Mouse (Mus musculus) embryo, embryonic 10.5 days (tissue): ENCODE measurements around the gene Pcdh19.
"Not testable (repeated sequence)": the region's sequence is repeated elsewhere in the genome, so short reads cannot be mapped to it uniquely, and the experiment has no call there.

Experiments used
- DNase-seq: peaks from one replicate; pipeline ENCODE4 v3.0.0-alpha.2; 2015; ENCODE audit warnings: low spot score

Pcdh19 gene

GRCm38 (mm10) chrX:133688840-133689239 is at the start of gene Pcdh19:
Pcdh19 (minus strand) TSS chrX:133688987.
- peak; percentile 81 for DNase-seq

GRCm38 (mm10) chrX:133735871-133736270 is 47.1 kb upstream of the Pcdh19 start:
- no peak for DNase-seq

GRCm38 (mm10) chrX:133734984-133735383 is 46.2 kb upstream of the Pcdh19 start:
- DNase-seq: peak; percentile 50

DNA sequence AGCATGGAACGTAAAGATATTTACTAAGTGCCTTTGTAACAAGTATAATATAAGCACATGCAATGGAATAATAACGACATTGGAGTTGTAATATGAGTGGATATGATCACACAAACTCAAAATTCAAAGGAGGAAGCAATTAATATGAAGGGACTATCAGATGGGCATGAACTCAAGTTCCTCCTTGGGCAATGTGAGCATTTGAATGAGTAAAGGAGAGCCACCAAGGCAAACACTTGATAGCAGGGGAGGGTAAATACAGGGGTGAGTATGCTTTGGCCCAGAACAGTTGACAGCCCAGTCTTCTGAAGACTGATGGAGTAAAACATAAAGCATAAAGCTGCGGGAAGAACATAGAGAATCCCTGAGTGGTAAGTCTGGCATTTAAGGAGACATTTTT is 32.7 kb upstream of the Pcdh19 start:
- no peak for DNase-seq

- no peak for DNase-seq
Observed at GRCm38 (mm10) chrX:133710621-133711020, 21.8 kb upstream of the Pcdh19 start.

DNA sequence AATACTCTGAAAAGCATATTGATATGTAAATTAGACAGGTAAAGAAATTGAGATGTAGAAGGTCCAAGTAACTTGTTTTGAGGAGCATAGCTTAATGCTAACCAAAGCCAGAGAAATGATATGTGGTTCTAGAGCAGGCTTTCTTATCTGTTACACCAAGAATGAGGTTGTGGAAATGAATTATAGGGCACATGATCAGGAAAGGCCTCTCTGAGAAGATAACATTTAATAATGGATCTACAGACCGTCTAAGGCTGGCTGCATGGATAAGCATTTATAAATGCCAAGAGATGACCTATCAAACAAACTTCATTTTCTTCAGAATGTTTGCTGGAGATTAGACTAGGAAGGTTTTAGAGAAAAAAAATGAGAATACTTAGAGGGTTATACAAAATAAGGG is 14.1 kb upstream of the Pcdh19 start:
- DNase-seq: no peak

GRCm38 (mm10) chrX:133697871-133698270 is 9.1 kb upstream of the Pcdh19 start:
- DNase-seq: not testable (repeated sequence)

DNA sequence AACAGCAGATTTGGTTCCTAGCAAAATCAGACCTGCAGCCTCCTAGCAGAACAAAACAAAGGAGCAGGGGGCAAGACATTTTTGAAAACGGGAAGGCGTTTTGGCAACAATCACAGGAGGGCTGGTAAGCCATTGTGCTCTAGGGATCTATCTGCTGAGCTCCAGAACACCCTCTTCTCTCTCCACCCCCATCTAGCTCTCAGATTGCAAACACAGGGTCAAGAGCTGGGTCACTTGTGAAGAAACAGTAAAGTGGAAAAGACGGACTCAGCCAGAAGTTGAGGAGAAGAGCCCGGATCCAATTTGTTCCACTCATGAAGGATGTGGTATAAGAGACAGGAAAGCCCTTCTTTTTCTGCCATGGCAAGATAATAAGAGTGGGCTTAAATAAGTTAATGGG is 7.7 kb upstream of the Pcdh19 start:
- no peak for DNase-seq

DNA sequence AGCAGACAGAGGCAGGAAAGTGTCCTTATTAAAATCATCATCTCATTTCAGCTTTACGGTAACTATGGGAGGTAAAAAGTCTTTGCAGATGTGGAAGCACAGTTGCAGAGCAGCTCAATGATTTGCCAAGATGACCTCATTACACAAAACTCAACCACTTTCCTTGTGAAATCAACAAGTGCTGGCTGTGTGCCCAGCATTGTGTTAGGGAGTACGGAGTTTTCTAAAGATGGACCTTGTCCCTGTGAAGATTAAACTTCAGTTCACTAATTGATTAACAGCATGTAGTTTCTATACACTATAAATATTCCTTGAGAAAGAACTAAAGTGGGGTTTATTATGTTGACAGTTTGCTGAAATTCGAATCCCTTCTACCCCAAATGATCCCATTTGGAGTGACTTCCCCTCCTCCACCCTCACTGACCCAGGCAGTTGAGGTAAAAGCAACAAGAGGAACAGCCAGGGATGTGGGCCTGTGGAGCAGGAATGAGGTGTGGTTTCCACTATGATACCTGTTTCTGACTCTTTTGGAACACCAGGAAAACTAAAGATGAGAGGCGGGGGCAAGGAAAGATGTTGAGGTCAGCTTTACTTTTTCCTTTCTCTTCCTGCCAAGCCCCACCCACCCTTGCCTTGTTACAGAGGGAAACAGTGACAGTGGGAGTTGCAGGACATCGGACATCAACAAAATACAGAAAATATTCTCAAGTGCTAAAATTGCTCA is 4.4 kb upstream of the Pcdh19 start:
- DNase-seq: no peak

DNA sequence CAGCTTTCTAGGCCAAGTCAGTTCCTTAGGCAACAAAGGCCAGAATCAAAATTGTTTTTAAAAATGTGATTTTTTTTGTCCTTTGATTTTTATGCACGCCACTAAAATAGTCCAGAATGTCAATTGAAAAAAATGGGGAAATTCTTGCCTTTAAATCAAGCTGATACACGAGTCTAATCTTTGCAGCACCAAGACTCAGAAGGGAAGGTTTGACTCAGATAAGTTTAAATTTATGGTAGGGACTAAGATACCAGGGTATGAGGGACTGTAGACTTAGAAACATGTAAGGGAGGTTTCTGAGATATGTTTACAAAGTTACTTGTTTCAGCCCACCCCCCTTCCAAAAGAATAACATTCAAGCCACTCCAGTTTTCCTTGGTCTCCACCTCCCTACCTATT is 3.6 kb upstream of the Pcdh19 start:
- no peak for DNase-seq

GRCm38 (mm10) chrX:133691581-133692391 is 3.0 kb upstream of the Pcdh19 start:
- peak; percentile 85 for DNase-seq

GRCm38 (mm10) chrX:133690822-133691221 is 2.0 kb upstream of the Pcdh19 start:
- peak; percentile 19 for DNase-seq

DNA sequence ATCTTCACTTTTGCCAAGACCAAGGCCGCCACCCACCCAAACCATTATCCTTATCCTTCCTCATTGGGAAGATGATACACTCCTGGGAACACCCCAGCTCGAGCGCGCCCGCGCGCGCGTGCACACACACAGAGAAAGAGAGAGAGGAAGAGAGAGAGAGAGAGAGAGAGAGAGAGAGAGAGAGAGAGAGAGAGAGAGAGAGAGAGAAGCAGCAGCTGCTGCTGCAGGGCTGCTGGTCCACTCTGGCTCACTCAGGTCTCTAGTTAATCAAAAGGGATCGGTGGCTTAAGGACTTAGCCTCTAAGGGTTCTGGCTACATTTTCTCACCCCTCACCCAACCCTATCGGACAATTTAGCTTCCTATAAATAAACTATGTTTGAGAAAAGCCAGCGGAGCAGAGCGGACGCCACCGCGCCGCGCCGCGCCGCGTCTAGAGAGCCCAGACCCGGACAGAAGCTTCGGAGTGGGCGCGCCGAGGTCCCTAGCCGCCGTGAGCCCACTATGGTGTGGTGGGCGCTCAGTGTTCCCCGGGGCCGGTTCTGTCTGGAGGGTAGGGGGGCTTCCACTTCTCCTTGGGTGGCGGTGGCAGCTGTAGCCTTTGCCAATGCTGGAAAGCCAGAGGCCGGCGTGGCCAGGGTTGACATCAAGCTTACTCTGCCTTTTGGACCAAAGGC is 926 bp upstream of the Pcdh19 start:
- DNase-seq: peak; percentile 27

DNA sequence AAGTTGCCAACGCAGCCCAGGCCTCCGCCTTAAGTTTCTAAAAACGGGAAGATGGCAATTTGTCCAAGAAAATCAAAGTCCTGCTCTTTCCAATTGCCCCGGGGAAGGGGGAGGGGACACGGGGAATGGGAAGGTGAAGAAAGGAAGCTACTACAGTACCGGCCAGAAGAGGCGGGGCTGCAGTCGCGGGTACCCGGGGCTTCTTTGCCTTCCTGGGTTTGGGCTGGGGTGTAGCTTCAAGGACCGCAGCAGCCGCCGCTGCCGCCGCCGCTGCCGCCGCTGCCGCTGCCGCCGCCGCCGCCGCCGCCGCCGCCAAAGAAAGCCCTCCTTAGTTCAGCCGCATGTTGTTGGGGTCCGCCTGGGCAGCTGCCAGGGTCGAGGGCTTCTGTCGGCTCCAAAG is 631 bp downstream of the Pcdh19 start:
- DNase-seq: peak; percentile 24

DNA sequence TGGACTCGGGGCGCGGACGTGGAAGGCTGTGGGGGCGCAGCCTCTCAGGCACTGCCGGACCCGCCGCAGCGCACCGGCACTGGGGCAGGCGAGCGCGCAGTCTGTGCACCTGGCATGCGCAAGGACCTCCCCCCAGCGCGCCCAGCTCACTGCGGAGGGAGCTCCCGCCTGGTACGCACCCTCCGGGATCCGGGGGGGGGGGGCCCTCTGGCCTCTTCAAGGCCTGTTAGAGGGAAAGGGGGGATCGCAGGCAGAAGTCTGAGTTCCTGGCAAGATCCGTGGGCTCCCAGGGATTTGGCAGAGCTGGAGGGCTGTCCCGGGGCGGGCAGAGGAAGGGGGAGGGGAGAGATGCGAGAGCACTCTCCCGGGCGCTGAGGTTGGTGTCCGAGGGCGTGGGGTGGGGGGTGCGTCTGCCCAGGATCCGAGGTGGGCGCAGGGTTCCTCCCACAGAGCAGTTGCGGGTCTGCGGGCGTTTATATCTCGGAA is 1.1 kb downstream of the Pcdh19 start:
- DNase-seq: peak; percentile 27

DNA sequence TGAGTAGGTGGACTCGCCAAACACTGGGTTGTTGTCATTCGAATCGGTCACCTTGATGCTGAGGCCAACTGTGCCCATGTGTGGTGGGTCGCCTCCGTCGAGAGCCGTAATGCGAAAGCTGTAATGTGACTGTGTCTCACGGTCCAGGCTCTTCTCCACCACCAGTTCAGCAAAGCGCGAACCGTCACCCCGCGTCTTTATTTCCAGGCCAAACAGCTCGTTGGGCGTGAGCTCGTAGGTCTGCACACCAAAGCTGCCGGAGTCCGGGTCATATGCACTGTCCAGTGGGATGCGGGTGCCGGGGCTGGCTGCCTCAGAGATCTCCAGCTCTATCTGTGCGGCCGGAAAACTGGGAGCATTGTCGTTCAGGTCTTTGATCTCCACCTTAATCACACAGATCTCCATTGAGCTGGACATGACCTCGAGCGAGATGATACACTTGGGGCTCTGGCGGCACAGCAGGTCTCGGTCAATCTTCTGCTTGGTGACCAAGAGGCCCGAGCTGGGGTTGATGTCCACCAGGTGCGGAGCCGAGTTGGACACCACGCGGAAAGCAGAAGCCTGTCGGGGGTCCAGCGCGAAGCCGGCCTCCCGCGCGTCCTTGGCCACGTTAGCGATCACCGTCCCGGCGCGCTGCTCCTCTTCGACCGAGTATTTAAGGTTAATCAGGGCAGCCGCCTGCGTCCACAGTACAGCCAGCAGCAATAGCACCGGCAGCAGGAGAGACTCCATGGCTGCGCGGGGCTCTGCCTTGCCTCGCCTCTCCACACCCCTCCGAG is 2.1 kb downstream of the Pcdh19 start:
- DNase-seq: peak; percentile 14

- no peak for DNase-seq
Observed at GRCm38 (mm10) chrX:133685572-133685971, 3.2 kb downstream of the Pcdh19 start.

- DNase-seq: no peak
Observed at GRCm38 (mm10) chrX:133683961-133684360, 4.8 kb downstream of the Pcdh19 start.

GRCm38 (mm10) chrX:133675121-133675520 is 13.7 kb downstream of the Pcdh19 start:
- no peak for DNase-seq

DNA sequence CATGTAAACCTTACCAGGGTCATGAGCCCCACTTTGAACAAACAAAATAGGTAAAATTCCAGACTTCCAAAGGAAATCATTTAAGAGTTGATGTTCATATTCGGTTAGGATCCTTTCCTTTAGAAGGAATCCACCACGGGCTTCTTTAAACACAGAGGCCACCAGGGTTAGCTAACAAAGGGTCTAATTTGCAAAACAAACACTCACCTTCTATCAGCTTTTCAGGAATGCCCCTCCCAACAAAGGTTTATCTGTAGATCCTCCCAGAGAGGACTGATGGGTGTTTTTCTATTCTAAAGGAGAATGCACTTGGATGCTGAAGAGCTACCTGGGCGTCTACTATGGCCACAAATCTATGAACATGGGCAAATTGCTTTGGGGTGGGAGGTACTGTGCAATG is 15.0 kb downstream of the Pcdh19 start:
- no peak for DNase-seq

GRCm38 (mm10) chrX:133660111-133660510 is 28.7 kb downstream of the Pcdh19 start:
- DNase-seq: no peak
